Mouse (Mus musculus) left cerebral cortex, adult 2 months (tissue): ENCODE measurements at regions not wholly inside any gene's neighbourhood (a gene's known extent, or its start where the extent isn't known, plus 50 kb on each side); places are given as distances from the start of the nearest gene placed in this dataset.

Experiments
- DNase-seq, 2 experiments: peaks; one replicate each; pipeline ENCODE4 v3.0.0; 2021 to 2022; ENCODE audit warnings: low spot score in 2 of 2, mixed read lengths in 1 of 2; ENCODE audit errors: extremely low spot score in 1 of 2
- H3K27ac ChIP-seq: fragments of 200-600 bp; 2 replicates; pipeline ENCODE4 v1.8.1; 2022
- H3K4me3 ChIP-seq: fragments of 200-600 bp; 2 replicates; pipeline ENCODE4 v1.8.1; 2022
- CTCF ChIP-seq: fragments of 200-600 bp; IDR thresholded peaks from 2 replicates; pipeline ENCODE4 v1.8.1; 2022; ENCODE audit warnings: antibody characterized with exemption, mild to moderate bottlenecking, moderate library complexity
- intact Hi-C: fragments of 180-260 bp; cut with DNase I; formaldehyde crosslinking; loops from one replicate; pipeline ENCODE4 v1.15.1; 2025

- Histone ChIP-seq H3K4me3 (no peak overlapping the region), H3K27ac (no peak overlapping the region)
- no peak for DNase-seq
- no peak for TF ChIP-seq CTCF
- intact Hi-C loops = no loop called here
These were observed 102.5 kb upstream of the Cpm start for GRCm38 (mm10) chr10:117526834-117527188.

DNA sequence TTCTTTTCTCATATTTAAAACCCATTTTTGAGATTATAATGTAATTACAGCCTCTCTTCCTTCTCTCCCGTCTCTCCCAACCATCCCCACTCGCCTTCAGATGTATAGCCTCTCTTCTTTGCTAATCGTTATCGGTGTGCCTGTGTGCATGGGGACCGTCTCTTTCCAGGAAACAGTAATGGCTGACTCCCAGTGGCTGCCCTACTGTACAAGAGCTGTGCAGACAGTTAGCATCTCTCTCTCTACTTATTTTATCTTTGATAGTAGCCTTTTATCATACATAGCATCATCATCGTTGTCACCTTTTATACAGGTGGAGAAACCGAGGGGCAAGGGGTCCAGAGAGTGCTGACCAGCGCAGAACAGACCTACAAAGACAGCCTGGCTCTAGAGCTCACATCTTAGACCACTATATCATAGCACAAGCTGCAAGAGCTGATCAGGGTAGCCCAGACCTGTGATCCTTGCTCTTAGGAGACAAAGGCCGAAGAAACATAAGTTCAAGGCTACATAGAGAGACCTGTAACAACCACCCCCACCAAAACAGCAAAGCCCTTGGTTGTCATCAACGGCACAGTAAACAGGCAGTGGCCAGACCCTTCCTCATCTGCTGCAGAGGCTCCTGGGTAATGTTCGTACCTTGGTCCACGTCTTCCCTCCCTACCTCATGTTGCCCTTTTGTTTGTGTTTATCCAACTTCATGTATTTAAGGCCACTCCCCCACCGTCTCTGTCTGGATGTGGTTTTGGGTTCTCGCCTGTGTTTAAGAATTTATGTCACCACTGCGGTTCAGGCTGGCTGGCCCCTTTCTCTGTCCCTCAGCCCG, 103.1 kb upstream of the Cpm start:
- H3K4me3 ChIP-seq = no peak overlapping the region
- TF ChIP-seq CTCF = no peak

GRCm38 (mm10) chr10:117525608-117526007, 103.7 kb upstream of the Cpm start:
- Histone ChIP-seq H3K4me3 (no peak overlapping the region), H3K27ac (no peak overlapping the region)
- no peak for DNase-seq
- no peak for TF ChIP-seq CTCF
- intact Hi-C loops = no loop called here

More for the DNA sequence above, 103.1 kb upstream of the Cpm start:
- H3K27ac ChIP-seq = no peak overlapping the region
- intact Hi-C loops = no loop called here
- DNase-seq = no peak

DNA sequence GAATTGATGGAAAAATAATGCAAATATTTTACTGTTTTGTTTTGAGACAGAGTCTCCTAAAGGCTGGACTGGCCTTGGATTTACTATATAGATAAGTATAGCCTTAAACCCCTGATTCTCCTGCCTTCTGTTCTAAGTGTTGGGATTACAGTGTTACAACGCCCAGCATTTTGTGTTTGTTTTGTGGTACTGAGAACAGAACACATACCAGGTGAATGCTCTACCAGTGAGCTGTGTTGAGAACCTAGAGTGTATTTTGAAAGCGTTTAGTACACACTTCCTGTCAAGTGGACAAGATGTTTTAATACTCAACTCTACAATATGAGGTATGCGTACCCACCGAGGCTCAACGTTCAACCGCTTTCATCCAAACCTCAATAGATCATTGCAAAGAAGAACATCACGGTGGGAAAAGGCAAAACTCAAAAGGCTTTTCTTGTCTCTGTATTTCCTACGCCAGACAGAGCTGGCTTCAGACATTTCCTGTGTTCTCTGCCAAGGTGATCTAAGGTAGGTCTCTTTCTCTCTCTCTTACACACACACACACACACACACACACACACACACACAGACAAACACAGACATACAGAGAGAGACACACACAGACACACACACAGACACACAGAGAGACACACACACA, 104.3 kb upstream of the Cpm start:
- DNase-seq = no peak
- no peak for TF ChIP-seq CTCF
- intact Hi-C loops = no loop called here
- Histone ChIP-seq H3K27ac (no peak overlapping the region), H3K4me3 (no peak overlapping the region)

- no peak for TF ChIP-seq CTCF
- intact Hi-C loops = no loop called here
- no peak overlapping the region for H3K4me3 ChIP-seq
- no peak overlapping the region for H3K27ac ChIP-seq
- DNase-seq = no peak
These were observed 105.2 kb upstream of the Cpm start for GRCm38 (mm10) chr10:117524101-117524500.

GRCm38 (mm10) chr10:117522906-117523829, 106.1 kb upstream of the Cpm start:
- no peak overlapping the region for H3K4me3 ChIP-seq
- TF ChIP-seq CTCF = no peak
- no peak overlapping the region for H3K27ac ChIP-seq
- DNase-seq = no peak
- intact Hi-C loops = no loop called here

GRCm38 (mm10) chr10:117522373-117522772, 106.9 kb upstream of the Cpm start:
- intact Hi-C loops = no loop called here
- no peak overlapping the region for H3K4me3 ChIP-seq
- no peak for TF ChIP-seq CTCF

DNA sequence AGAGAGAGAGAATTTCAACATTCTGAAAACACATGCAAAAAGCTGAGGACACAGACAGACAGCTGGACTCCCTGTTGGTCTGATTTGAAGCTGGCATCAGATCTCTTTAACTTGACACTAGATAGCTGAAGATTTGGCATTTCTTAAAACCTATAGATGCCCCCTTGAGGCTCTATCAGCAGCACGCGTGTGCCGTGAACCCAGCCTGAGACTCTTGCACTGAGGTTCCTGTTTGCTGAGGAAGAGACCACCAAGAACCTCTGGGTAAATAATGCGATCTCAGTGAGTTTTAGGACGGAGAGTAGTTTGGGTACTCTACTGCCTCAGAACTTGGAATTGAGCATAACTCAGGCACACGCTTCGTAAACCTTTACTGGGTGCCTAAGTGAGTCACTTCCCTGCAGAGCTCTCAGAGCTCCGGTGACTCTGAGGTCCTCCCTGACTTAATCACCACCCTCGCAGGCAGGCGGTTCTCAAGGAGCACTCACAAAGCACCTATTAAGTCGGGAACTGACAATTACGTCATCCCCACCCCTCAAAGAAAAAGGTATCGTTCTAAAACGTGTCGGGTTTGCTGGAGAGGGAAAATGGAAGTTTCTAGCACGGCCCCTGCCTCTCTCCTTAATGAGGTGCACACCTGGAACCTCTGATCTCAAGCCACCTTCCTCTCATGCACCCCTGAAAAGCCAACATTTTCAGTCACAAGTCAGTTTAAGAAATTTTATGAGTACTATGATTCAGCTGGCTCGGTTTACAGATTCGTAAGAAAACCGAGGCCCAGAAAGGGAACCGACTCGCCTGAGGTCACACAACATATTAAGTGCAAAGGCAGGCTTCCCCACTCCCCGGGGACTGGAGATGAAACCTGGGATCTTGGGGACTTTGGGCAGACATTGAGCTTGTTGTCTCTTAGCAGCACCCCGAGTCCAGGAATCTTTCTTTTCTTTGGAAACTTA, 107.7 kb upstream of the Cpm start:
- no peak overlapping the region for H3K27ac ChIP-seq
- intact Hi-C loops = no loop called here
- H3K4me3 ChIP-seq = no peak overlapping the region
- peak in 1 of 2 experiments; percentile 12 for DNase-seq
- TF ChIP-seq CTCF = no peak

More at GRCm38 (mm10) chr10:117522373-117522772, 106.9 kb upstream of the Cpm start:
- DNase-seq = no peak
- H3K27ac ChIP-seq = no peak overlapping the region

DNA sequence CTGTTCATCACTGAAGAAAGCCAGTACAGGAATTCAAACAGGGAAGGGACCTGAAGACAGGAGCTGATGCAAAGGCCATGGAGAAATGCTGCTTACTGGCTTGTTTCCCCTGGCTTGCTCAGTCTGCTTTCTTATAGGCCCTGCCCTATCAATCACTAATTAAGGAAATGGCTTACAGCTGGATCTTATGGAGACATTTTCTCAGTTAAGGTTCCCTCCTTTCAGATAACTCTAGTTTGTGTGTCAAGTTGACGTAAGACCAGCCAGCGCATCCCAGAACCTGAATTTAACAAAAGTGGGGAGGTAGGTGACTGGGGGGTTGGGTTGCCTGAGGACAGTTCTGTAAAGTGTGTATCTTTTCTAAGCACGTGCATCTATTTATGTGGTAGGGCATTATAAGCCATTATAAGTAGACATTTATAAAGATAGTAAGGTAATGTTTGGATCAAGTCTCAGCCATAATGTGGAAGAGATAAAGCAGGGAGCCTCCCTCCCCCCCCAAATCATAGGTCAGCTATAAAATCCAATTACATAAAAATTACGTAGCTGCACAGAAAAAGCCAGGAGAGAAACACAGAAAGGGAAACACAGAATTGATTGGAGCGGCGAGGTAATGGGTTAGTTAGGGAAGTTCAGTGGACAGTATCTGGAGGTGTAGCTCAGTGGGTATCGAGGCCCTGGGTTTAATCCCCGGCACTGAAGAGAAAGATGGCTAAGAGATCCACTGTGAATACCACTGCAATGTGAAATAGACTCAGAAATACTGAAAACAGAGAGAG, 108.6 kb upstream of the Cpm start:
- intact Hi-C loops = no loop called here
- DNase-seq = no peak
- no peak for TF ChIP-seq CTCF
- H3K27ac ChIP-seq = no peak overlapping the region
- no peak overlapping the region for H3K4me3 ChIP-seq
